Mouse (Mus musculus): ENCODE results near the gene Vstm2l. TPM values are rescaled to one million over a fixed set of nuclear protein-coding genes. Genes with fewer than 3 reads are reported as not detected.

Vstm2l gene
- polyA plus RNA-seq, 3 experiments from 2014 or later = not detected

GRCm38 (mm10) chr2:157935444-157936171 lies 21.2 kb downstream of the Vstm2l start:
- ATAC-seq = no peak

- ATAC-seq = no peak
These were observed 22.2 kb downstream of the Vstm2l start for GRCm38 (mm10) chr2:157936676-157937075.

GRCm38 (mm10) chr2:157940586-157941185 lies 26.2 kb downstream of the Vstm2l start:
- no peak for ATAC-seq

- ATAC-seq = no peak
These were observed 29.2 kb downstream of the Vstm2l start for GRCm38 (mm10) chr2:157943514-157944155.

GRCm38 (mm10) chr2:157944156-157944893 lies 29.9 kb downstream of the Vstm2l start:
- ATAC-seq = no peak

- no peak for ATAC-seq
These were observed 39.5 kb downstream of the Vstm2l start for GRCm38 (mm10) chr2:157953978-157954377.

GRCm38 (mm10) chr2:157957707-157958108 lies 43.3 kb downstream of the Vstm2l start:
- ATAC-seq = no peak

- no peak for ATAC-seq
These were observed 53.4 kb downstream of the Vstm2l start for GRCm38 (mm10) chr2:157967856-157968255.

- ATAC-seq = no peak
These were observed 55.7 kb downstream of the Vstm2l start for GRCm38 (mm10) chr2:157970124-157970523.

GRCm38 (mm10) chr2:157970669-157971068 lies 56.2 kb downstream of the Vstm2l start:
- no peak for ATAC-seq

GRCm38 (mm10) chr2:157974604-157975501 lies 60.4 kb downstream of the Vstm2l start:
- ATAC-seq = no peak

GRCm38 (mm10) chr2:157975595-157975994 lies 61.1 kb downstream of the Vstm2l start:
- ATAC-seq = no peak

- ATAC-seq = no peak
These were observed 64.8 kb downstream of the Vstm2l start for GRCm38 (mm10) chr2:157979241-157979640.

- no peak for ATAC-seq
These were observed 68.3 kb downstream of the Vstm2l start for GRCm38 (mm10) chr2:157982727-157983126.

GRCm38 (mm10) chr2:157983276-157983675 lies 68.8 kb downstream of the Vstm2l start:
- no peak for ATAC-seq

- no peak for ATAC-seq
These were observed 71.2 kb downstream of the Vstm2l start for GRCm38 (mm10) chr2:157985611-157986010.

- no peak for ATAC-seq
These were observed 71.8 kb downstream of the Vstm2l start for GRCm38 (mm10) chr2:157986235-157986634.

- no peak for ATAC-seq
These were observed 74.2 kb downstream of the Vstm2l start for GRCm38 (mm10) chr2:157988416-157989190.

- no peak for ATAC-seq
These were observed 75.5 kb downstream of the Vstm2l start for GRCm38 (mm10) chr2:157989946-157990345.

- ATAC-seq = no peak
These were observed 76.6 kb downstream of the Vstm2l start for GRCm38 (mm10) chr2:157991026-157991425.

- ATAC-seq = no peak
These were observed 78.0 kb downstream of the Vstm2l start for GRCm38 (mm10) chr2:157992501-157992900.

Data from inflammation-experienced regulatory T-cells, adult 6 months (primary cell).